9 mouse cellular contexts compared by ENCODE assay signal in genomic region chr19:22631316-22631715, GRCm38 (mm10).
DNase-seq lines count a peak whose midpoint lies in the region; ATAC-seq and TF ChIP-seq lines count a peak whose summit lies in the region.
"Had no signal": no experiment of that assay in that cellular context is flagged by ENCODE, and none has a peak within 500 bp of the region (broad histone marks: within the 10 kb centered on the region; RNA-seq: fewer than 3 reads in every experiment).

No protein-coding gene starts in this region.

- intact Hi-C loops in gastrocnemius, postnatal 14 days (cut with DNase I; ENCODE audit: low total_unique reads) = loop anchor here (10.0 kb wide), 1 partner anchor 297 kb away; no protein-coding TSS in a partner anchor
- intact Hi-C loops in left cerebral cortex, postnatal 4 days (cut with DNase I) = loop anchor here (10.0 kb wide), 1 partner anchor 297 kb away; no protein-coding TSS in a partner anchor

- no peaks in the 10 kb centered on the region for H3K36me3 ChIP-seq in midbrain, embryonic 11.5 days (ENCODE audit: control insufficient read depth, insufficient read depth, low read length)
- H3K36me3 ChIP-seq: embryonic facial prominence, embryonic 13.5 days had no signal

- H3K27ac ChIP-seq in cerebellum, adult 2 months (ENCODE audit: insufficient read depth, low read length) = peak overlapping the region; percentile 4; the same call in 1 of the 2 replicates
- no peak overlapping the region for H3K27ac ChIP-seq in midbrain, embryonic 11.5 days (ENCODE audit: low read depth, low read length)
- H3K27ac ChIP-seq: embryonic facial prominence, embryonic 13.5 days had no signal

- H3K4me1 ChIP-seq in cerebellum, adult 2 months (ENCODE audit: control insufficient read depth, insufficient read depth, low read length) = peaks cover 13% of the 10 kb centered on the region; the same call in 1 of the 2 replicates
- H3K4me1 ChIP-seq in midbrain, embryonic 11.5 days (ENCODE audit: control insufficient read depth, insufficient read depth, low read length) = 0 out of 2 replicates have a peak, but pooled peaks cover 3% of the 10 kb centered on the region
- H3K4me1 ChIP-seq: embryonic facial prominence, embryonic 13.5 days had no signal

- H3K4me2 ChIP-seq in midbrain, embryonic 11.5 days = no peak overlapping the region
- H3K4me2 ChIP-seq: embryonic facial prominence, embryonic 13.5 days had no signal

- no peak for ATAC-seq in midbrain, embryonic 11.5 days (ENCODE audit: low FRiP score)

- WGBS in cerebellum, adult 2 months = 88% methylated on average over 6 of the region's 6 CpGs
- WGBS in midbrain, embryonic 11.5 days = 82% methylated on average over 6 of the region's 6 CpGs

- peak; percentile 40; the same call in 1 of the 2 replicates for TF ChIP-seq CTCF in cerebellum, adult 2 months (IDR thresholded peaks at IDR 0.05; ENCODE audit: borderline replicate concordance, insufficient read depth, low read depth, low read length)

- H3K9ac ChIP-seq in midbrain, embryonic 11.5 days (ENCODE audit: low read length) = no peak overlapping the region
- H3K9ac ChIP-seq: embryonic facial prominence, embryonic 13.5 days had no signal

- peak in 1 of 2 experiments; percentile 49 for DNase-seq in cerebellum, adult 2 months
- no peak for DNase-seq in cerebellum, adult 11 months
- DNase-seq in testis, postnatal 10 days (ENCODE audit: low spot score) = peak; percentile 43
- DNase-seq in testis, postnatal 14 days (ENCODE audit: low spot score) = no peak
- peak; percentile 8 for DNase-seq in gastrocnemius, postnatal 14 days
- DNase-seq in left cerebral cortex, postnatal 4 days = peak; percentile 15
- no peak for DNase-seq in adipocyte (ENCODE audit: low spot score)
- DNase-seq in midbrain, embryonic 11.5 days (ENCODE audit: low spot score, missing footprints) = no peak

- no peak overlapping the region for H3K4me3 ChIP-seq in cerebellum, adult 2 months (replicated peaks; ENCODE audit: insufficient read depth, low read depth, low read length)
- no peak overlapping the region for H3K4me3 ChIP-seq in midbrain, embryonic 11.5 days (ENCODE audit: low read depth, low read length)
- H3K4me3 ChIP-seq: embryonic facial prominence, embryonic 13.5 days had no signal

- no peaks in the 10 kb centered on the region for H3K27me3 ChIP-seq in cerebellum, adult 2 months (ENCODE audit: control insufficient read depth, insufficient read depth, low read length)
- no peaks in the 10 kb centered on the region for H3K27me3 ChIP-seq in midbrain, embryonic 11.5 days (ENCODE audit: control insufficient read depth, insufficient read depth, low read length)
- H3K27me3 ChIP-seq: embryonic facial prominence, embryonic 13.5 days had no signal

- H3K9me3 ChIP-seq in midbrain, embryonic 11.5 days (ENCODE audit: control insufficient read depth, low read length) = no peaks in the 10 kb centered on the region
- H3K9me3 ChIP-seq: embryonic facial prominence, embryonic 13.5 days had no signal

- TF ChIP-seq POLR2A in cerebellum, adult 2 months (IDR thresholded peaks at IDR 0.05; ENCODE audit: borderline replicate concordance, insufficient read depth, low read length) = no peak

Comparison
In these comparisons a context has a peak if more than half of its experiments do, and no peak if none do; other contexts are left out.
1. DNase-seq: peak in testis, postnatal 10 days (single experiment), gastrocnemius, postnatal 14 days (single experiment) and left cerebral cortex, postnatal 4 days (single experiment); none in cerebellum, adult 11 months (single experiment), testis, postnatal 14 days (single experiment), adipocyte (single experiment) and midbrain, embryonic 11.5 days (single experiment).